Mouse (Mus musculus): ENCODE data around the gene Gm26602.

The Gm26602 gene

DNA sequence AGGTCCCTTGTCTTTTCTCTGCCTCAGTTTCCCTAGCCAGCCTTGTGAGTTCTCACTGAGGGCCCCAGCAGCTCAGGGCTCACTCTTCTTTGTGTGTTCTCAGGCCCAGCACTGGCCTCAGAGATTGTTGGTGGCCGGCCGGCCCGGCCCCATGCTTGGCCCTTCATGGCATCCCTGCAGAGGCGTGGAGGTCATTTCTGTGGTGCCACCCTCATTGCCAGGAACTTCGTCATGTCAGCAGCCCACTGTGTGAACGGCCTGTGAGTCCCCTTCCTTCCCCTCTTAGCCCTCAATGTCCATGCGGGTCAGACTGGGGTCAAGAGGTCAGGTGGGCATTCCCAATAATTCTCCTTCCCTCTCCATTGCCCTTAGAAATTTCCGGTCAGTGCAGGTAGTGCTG, 24.0 kb upstream of the Gm26602 start:
- DNase-seq, result no peak

DNA sequence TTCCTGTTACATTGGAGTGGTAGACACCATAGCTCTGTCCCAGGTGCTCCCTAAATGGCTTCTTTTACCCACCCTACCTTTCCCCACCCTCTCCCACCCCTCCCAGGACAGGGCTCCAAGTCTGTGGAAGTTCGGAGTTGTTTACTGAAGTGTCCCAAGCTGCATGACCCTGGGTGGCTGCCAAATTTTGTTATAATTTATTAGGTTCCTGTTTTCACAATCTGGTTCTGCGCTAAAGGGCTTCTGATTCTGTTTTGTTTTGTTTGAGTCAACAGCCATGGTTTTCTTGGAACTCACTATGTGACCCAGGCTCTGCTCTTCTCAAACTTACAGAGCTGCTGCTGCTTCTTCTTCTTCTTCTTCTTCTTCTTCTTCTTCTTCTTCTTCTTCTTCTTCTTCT, 21.3 kb upstream of the Gm26602 start:
- DNase-seq, result no peak

DNA sequence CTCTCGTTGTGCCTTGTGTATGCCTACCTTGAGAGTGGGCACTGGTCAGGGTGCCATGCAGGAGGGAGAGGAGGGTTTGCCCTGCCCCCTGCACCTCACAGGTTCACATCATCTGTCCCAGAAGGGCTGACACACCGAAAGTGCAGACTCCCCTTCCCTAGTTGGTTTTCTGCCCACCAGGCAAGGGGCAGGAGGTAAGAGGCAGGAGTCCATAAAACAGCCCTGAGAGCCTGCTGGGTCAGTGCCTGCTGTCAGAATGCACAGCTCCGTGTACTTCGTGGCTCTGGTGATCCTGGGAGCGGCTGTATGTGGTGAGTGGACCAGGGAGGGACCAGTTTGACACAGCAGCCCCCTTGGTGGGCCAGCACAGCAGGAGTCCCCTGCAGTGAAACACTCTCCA, 20.0 kb upstream of the Gm26602 start, which contains the start of gene Cfd:
Cfd (plus strand) TSS at position 184 of the 400 bp plus-strand sequence.
- DNase-seq, result no peak

DNA sequence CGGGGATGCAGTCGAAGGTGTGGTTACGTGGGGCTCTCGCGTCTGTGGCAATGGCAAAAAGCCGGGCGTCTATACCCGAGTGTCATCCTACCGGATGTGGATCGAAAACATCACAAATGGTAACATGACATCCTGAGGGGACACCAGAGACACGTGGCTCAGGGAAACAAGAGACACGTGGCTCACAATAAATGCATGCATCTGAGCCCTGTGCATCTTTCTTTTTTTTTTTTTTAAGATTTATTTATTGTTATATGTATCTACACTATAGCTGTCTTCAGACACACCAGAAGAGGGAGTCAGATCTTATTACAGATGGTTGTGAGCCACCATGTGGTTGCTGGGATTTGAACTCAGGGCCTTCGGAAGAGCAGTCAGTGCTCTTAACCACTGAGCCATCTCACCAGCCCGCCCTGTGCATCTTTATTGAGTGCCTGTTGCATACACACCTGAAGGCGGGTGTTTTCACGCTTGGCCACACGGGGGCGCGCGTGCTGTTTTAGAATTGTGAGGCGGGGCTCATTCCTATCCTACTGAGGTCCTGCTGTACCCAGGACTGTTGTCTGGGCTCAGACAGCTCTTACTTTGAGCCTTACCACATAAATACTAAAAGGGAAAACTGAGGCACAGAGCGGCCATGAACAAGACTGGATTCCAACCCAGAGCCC, 18.1 kb upstream of the Gm26602 start:
- peak; percentile 94 for DNase-seq

DNA sequence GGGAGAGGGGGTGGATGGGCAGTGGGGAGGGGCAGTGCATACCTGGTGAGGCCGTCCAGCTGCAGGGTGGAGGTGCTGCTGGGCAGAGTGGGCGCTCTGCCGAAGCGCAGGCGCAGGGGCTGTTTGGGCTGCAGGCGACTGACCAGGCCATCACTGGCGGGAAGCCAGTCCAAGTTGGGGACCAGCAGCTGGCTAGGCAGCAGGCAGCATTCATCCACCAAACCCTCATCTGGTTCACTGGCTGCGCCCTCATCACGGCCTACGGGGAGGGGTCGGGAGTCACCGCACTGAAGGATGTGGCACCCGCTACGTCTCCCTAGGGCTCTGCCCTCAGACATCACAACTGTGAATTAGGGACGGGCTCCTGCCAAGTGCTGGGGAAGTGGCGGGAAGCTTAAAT, 14.3 kb upstream of the Gm26602 start:
- DNase-seq, result no peak

DNA sequence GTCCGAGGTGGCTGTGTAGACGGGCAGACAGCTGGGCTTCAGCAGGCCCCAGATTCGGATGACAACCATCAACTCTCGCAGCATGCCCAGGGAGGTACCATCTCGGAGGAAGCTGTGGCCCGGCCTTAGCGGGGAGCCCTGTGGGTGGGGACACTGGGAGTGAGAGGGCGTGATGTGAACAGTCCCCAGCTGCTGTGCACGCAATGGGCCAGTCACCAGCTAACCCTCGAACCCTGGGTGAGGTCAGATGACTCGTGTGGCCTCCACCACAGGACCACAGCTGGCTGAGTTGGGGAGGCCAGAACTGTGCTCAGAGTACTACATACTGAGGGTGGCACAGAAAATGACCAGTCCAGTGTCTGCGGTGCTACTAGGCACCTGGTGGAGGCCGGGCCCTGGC, 13.8 kb upstream of the Gm26602 start:
- no peak for DNase-seq

DNA sequence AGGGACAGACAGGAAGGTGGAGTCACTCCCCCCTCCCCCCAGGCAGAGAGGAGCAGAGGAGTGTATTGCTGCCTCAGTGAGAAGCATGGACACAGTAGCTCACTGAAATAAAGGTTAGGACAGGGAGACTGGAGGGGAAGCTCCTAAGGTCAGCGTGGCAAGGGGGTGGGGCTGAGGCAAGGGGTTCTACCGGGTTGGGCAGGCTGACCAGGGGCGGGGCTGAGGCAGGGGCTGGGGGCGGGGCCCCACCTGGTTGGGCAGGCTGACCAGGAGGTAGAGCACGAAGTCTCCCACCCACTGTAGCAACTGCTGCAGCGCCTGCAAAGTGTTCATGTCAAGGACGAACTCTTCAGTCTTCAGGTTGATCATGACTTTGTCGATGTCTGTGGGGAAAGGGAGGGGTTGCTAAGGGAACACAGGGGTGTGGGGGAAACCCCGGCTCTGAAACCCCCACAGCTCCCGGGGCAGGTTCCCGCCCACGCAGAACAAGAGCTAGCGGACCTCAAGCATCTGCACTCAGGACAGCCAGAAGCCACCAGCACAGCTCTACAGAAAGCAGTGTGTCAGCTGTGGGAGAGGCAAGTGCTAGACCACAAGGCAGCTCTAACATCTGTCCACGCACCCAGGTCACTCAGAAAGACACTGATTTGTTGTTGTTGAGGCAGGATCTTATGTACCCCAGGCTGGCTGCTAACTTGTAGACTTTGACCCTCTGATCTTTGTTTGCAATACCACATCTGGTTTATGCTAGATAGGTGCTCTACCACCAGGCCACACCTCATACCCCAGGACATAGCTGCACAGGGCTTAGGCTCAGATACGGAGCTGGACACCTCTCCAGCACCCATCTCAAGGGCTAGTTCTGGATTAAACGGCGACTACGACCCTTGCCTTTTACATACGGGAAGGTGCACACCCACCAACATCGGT, 13.1 kb upstream of the Gm26602 start:
- no peak for DNase-seq

DNA sequence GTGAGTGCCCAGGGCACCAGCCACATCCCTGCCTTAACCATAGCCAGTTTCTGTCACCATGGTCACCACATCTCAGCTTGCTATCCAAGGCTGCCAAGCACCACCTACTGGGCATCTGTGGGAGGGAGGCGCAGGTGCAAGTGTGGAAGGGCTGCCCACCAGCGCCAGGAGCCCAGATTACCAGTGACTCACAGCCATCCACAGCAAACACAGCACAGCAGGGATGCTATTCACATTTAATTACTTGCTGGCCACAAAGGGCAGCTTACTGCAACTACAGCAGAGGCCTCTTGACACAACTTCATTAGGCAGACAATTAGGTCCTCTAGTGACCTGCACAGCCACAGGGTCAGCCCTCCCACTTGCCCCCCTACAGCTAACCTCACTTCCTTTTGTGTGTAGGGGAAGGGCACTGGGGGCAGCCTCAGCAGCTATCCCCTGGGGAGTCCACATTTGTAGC, 9.7 kb upstream of the Gm26602 start:
- no peak for DNase-seq

DNA sequence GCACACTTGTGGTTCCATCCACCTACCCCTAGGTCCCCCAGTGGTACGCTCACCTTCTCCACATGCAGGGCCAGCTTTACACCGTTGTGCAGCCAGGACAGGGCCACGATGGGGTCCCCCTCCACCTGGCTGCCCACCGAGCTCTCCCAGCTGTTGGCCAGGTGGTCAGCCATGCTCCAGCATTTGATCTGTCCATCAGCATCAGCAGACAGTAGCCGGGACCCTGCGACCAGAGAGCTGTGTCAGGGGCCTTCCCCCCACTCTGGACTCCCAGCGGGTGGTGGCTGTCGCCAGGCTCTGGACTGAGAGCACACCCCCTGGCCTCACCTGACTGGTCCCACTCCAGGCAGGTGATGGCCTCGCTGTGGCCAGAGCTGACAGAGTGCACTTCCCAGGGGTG, 3.9 kb upstream of the Gm26602 start:
- no peak for DNase-seq

DNA sequence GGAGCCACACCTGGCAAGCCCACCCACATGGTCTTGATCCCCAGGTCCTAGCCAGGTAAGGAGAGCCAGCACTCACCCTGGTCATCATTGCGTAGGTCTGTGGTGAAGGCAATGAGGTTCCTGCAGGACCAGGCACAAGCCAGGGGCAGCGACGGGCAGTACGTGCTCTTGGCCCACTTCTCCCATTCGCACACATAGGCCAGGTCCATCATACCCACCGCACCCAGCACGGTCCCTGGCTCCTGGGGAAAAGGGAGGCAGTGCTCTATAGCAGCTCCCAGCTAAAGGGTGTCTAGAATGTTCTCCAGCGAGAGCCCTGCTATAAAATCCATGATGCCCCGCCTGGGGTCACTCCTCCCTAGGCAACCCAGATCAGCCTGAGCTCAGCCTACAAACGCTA, 3.2 kb upstream of the Gm26602 start:
- DNase-seq, result no peak

DNA sequence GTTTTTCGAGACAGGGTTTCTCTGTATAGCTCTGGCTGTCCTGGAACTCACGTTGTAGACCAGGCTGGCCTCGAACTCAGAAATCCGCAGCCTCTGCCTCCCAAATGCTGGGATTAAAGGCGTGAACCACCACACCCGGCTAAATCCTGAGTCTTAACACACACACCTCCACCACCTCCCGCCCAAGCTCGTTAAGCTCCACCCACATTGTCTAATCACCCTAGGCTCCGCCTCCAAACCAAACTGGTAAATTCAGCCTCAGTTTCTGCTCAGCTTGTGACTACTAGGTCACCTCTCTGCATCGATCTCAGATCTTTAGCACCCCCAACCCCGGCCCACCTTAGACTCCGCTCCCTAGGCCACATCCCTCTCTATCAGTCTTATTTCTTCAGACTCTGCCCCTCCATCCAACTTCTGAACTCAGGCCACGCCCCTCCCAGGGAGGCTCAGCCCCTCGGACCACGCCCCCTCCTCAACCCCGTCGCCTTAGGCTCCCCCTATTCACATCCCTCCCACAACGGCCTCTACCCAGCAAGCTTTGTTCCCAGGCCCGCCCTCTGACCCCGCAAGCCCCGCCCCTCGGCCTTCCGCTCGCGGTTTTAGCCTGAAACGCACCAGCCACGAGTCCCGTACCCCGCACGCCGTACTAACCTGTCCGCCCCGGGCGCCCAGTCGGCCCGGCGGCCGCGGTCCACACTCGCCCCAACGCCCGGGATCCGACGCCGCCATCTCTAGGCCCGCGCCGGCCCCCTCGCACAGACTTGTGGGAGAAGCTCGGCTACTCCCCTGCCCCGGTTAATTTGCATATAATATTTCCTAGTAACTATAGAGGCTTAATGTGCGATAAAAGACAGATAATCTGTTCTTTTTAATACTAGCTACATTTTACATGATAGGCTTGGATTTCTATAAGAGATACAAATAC, 2.2 kb upstream of the Gm26602 start, which contains the start of gene Med16:
Med16 (minus strand) TSS at position 757 of the 925 bp plus-strand sequence.
- peak; percentile 99 for DNase-seq

DNA sequence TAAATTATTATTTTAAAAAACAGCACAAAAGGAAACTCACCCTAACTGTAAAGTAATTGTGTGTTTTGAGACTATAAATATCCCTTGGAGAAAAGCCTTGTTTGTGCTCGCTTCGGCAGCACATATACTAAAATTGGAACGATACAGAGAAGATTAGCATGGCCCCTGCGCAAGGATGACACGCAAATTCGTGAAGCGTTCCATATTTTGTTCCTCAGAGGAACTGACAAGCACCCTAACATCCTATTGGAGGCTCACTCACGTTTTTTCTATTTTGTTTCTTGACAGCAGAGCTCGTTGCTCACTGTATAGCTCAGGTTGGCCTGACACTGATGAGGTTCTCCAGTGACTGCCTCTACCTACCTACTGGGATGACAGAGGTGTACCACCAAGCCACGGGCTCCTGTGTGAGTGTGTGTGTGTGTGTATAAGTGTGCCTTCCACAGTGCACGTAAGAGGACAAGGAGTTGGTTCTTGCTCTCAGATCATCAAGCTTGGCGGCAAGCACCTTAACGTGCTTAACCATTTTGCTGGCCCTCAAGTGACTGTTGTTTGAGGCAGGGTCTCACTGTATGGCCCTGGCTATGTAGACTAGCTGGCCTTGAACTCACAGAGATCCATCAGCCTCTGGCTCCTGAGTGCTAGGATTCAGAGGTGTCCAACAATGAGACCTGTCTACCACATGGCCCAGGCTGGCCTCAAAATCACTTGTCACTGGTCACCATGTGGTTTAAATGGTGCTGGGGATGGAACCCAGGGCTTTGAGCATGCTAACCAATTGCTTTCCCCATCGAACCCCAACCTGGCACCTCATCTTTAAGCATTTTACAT, 1.3 kb upstream of the Gm26602 start:
- DNase-seq, result no peak

DNA sequence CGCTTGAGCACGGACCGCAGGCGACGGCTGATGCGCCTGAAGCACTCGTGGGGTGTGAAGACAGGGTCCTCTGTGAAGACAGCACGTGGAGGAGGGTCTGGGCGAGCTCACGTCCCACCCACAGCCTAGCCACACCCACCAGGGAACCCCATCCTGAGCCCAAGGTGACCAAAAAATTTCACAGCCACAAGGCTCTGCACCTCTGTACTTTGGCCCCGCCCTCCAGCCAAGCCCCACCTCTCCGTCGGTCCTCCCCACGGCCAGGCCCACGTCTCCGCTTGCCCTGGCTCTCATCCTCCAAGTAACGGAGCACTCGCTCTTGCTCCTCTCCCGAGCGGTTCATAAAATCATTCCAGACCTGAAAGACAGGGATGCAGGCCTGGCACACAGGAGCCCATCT, 1.8 kb downstream of the Gm26602 start:
- no peak for DNase-seq

DNA sequence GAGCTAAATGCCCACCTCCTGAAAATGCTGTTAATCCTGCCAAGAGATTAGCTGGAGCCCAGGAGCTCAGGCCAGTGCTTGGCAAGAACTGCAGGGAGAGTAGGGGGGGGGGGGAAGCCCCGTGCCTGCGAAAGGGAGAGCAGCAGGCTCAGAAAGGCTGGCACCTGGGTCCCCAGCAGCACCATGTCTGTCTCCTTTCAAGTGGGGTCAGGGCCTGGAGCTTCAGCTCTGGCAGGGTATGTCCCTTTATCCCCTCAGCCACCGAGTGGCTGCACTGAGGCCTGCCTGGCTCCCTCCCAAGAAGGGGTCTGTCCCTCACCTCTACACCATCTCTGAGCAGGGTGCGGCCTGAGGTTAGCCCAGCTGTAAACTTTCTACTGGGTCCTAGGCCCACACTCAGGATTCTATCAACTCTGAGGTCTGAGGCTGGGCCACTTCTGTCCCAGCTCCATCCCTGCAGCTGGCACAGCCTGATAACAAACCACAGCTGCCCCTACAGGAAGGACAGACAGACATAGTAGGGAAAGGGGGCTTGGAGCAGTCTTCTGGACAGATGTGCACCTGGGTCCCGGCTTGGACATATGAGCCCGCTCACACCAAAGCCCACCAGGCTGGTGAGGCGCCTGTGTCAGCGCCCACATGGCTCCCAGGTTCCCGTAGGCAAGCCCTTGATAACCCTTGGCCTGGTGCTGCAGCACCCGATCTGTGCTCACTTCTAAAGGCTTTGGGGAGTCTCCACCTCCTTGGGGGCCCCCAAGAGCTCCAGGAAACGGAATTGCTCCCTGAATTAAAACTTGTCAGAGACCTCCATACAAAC, 3.7 kb downstream of the Gm26602 start:
- DNase-seq, result no peak

DNA sequence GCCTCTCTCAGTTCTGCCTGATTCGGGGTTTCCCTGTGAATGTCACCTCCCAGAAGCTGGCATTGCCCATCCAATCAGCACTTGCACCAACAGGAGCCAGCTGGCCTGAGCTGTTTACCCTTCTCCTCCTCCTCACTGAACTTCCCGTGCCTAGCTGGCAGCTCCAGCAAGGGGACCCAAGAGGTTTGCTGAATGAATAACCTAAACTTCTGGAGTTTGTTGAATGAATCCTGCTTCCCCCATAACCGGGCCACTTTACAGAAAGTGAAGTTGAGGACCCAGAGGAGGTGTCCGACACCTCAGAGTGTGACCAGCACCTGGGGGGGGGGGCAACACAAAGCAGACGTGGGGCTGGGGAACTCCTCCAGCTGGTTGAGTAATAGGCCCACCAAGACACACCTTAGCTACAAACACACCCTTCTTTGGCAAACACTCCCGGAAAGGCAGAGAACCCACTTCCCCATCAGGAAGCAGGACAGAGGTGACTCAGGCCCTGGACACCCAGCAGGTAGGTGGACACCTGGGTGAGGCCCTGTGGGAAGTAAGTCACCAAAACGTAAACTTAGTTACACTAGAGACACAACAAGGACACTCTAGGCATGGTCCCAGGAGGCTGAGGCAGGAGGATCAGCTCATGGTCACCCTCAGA, 4.4 kb downstream of the Gm26602 start:
- no peak for DNase-seq

DNA sequence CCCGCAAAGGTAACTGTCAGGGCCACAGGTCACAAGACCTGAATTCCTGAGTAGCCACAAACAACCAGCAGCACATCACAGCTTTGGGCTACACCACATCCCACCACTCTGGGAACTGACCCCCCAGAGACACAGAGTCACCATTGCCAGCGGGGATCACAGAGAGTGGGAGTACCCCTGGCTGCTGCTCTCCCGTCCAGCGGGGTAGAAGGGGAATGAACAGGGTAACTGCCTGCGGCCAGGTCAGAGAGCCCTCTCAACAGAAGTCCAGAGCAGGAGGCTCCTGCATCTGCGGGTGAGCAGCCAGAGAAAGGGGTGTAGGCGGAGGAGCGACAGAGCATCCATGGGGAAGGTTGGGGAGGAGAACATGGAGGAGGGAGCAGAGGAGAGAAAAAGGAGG, 5.4 kb downstream of the Gm26602 start:
- no peak for DNase-seq

DNA sequence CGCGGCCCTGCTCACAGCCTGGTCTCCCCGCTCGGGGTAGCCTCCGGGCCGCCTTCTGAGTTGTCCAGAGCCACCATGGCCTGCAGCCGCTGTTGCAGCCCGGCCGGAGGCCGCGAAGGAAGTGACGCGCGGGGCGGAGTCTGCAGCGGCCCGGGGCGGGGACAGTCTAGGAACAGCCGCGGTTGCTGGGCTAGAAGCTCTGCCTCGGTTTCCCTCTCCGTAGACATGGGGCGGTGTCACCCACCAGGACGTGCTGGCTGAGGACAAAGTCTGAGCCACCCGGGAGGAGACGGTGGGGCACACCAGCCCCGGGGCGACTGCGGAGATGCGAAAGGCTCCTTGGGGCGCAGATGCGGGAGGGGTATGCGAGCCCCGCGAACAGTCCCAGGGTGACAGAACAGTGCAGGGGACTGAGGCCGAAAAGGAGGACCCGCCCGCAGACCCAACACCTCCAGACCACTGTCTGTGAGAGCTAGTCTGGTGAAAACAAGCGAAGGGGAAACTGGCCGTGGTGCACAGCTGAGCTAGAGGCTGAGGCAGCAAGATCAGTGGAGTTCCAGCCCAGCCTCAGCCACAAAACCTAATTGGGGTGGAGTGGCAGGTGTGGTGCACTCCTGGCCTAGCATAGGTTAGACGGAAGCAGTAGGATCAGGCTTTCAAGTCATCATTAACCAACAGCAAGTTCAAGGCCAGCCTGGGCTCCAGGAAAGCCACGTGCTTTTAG, 6.3 kb downstream of the Gm26602 start, which contains the start of gene Kiss1r:
Kiss1r (plus strand) TSS at position 164 of the 724 bp plus-strand sequence.
- DNase-seq, result peak; percentile 93

DNA sequence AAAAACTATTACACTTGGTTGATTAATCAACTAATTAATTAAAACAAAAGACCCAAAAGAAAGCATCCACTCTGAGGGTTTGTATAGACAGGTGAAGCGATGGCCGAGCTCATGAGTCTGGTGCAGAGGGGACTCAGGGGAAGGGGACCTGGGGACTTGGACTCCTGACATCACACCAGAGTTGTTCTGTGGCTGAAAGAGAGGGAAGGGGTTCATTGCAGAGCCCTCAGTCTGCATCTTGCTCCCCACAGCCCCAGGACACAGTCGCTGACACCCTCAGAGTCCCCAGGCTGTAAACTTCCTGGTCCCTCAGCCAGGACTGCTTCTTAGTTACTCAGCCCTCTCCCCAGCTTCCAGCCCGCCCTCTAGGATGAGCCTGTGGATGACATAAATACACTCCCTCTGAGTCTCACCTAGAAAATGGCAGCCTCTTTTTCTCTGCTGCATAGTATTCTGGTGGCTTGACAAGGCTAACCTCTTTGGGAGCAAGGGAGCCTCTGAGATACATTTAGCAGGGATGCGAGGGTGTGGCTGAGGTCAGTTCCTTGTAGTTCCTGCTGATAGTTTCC, 7.0 kb downstream of the Gm26602 start:
- no peak for DNase-seq

Measured in thymus, postnatal 4 days (tissue).